Mouse (Mus musculus) left cerebral cortex, postnatal 36 days (tissue): ENCODE measurements around the gene Gtpbp4. TPM values are rescaled to one million over a fixed set of nuclear protein-coding genes. Genes with fewer than 3 reads are reported as not detected.
"Not testable (repeated sequence)": the region's sequence is repeated elsewhere in the genome, so short reads cannot be mapped to it uniquely, and the experiment has no call there.

Experiments
- DNase-seq, 2 experiments: peaks; one replicate each; pipeline ENCODE4 v3.0.0; 2021 to 2022; ENCODE audit warnings: low spot score in 2 of 2, mixed read lengths in 1 of 2
- intact Hi-C: fragments of 180-260 bp; cut with DNase I; formaldehyde crosslinking; loops from one replicate; pipeline ENCODE4 v1.15.1; 2025
- total RNA-seq, 2 experiments: library from RNA; stranded (reverse); gene quantifications; 2 replicates each; pipeline ENCODE4 v1.2.3; 2021

Gtpbp4 gene
- total RNA-seq = 10 to 100 TPM; 36.3 to 37.2 TPM

- intact Hi-C loops = loop anchor here (1.0 to 10.0 kb wide), 3 partner anchors 66 to 111 kb away; partner anchors contain the start of genes Idi1 and Larp4b
- peak; percentile 97 for DNase-seq
Observed at GRCm38 (mm10) chr13:8995990-8996786, at the start of gene Gtpbp4. Gene Gtpbp4 (minus strand): TSS chr13:8996083.

- intact Hi-C loops = no loop called here
- no peak for DNase-seq
Observed at GRCm38 (mm10) chr13:9044731-9045130, 48.8 kb upstream of the Gtpbp4 start.

GRCm38 (mm10) chr13:9043289-9044049 is 47.6 kb upstream of the Gtpbp4 start:
- intact Hi-C loops = no loop called here
- no peak for DNase-seq

- intact Hi-C loops = no loop called here
- DNase-seq = no peak
Observed at GRCm38 (mm10) chr13:9040626-9041025, 44.7 kb upstream of the Gtpbp4 start.

- intact Hi-C loops = no loop called here
- DNase-seq = no peak
Observed at GRCm38 (mm10) chr13:9031996-9032661, 36.2 kb upstream of the Gtpbp4 start.

GRCm38 (mm10) chr13:9030364-9030763 is 34.5 kb upstream of the Gtpbp4 start:
- DNase-seq = no peak
- intact Hi-C loops = no loop called here

- intact Hi-C loops = no loop called here
- no peak for DNase-seq
Observed at GRCm38 (mm10) chr13:9027251-9027650, 31.4 kb upstream of the Gtpbp4 start.

GRCm38 (mm10) chr13:9022623-9023022 is 26.7 kb upstream of the Gtpbp4 start:
- intact Hi-C loops = no loop called here
- DNase-seq = no peak

- intact Hi-C loops = no loop called here
- no peak for DNase-seq
Observed at GRCm38 (mm10) chr13:9021556-9021955, 25.7 kb upstream of the Gtpbp4 start.

GRCm38 (mm10) chr13:9019713-9020112 is 23.8 kb upstream of the Gtpbp4 start:
- no peak for DNase-seq
- intact Hi-C loops = loop anchor here (10.0 kb wide), 1 partner anchor 825 kb away; no protein-coding TSS in a partner anchor

GRCm38 (mm10) chr13:9018974-9019587 is 23.2 kb upstream of the Gtpbp4 start:
- DNase-seq = no peak
- intact Hi-C loops = loop anchor here (10.0 kb wide), 1 partner anchor 826 kb away; no protein-coding TSS in a partner anchor

GRCm38 (mm10) chr13:9017190-9017589 is 21.3 kb upstream of the Gtpbp4 start:
- intact Hi-C loops = loop anchor here (10.0 kb wide), 1 partner anchor 828 kb away; no protein-coding TSS in a partner anchor
- DNase-seq = no peak

GRCm38 (mm10) chr13:9014431-9014830 is 18.5 kb upstream of the Gtpbp4 start:
- DNase-seq = no peak
- intact Hi-C loops = loop anchor here (10.0 kb wide), 1 partner anchor 830 kb away; no protein-coding TSS in a partner anchor

- intact Hi-C loops = loop anchor here (10.0 kb wide), 1 partner anchor 831 kb away; no protein-coding TSS in a partner anchor
- no peak for DNase-seq
Observed at GRCm38 (mm10) chr13:9013483-9013882, 17.6 kb upstream of the Gtpbp4 start.

- DNase-seq = peak; percentile 13 to 54
- intact Hi-C loops = loop anchor here (10.0 kb wide), 1 partner anchor 833 kb away; no protein-coding TSS in a partner anchor
Observed at GRCm38 (mm10) chr13:9011596-9012350, 15.9 kb upstream of the Gtpbp4 start.

GRCm38 (mm10) chr13:9003306-9003705 is 7.4 kb upstream of the Gtpbp4 start:
- intact Hi-C loops = no loop called here
- no peak for DNase-seq

GRCm38 (mm10) chr13:8999464-8999863 is 3.6 kb upstream of the Gtpbp4 start:
- intact Hi-C loops = loop anchor here (5.0 to 10.0 kb wide), 2 partner anchors 63 to 115 kb away; partner anchors contain the start of gene Idi1

GRCm38 (mm10) chr13:8997221-8997620 is 1.3 kb upstream of the Gtpbp4 start:
- intact Hi-C loops = loop anchor here (5.0 to 10.0 kb wide), 2 partner anchors 65 to 112 kb away; partner anchors contain the start of gene Idi1
- not testable (repeated sequence) for DNase-seq

More at GRCm38 (mm10) chr13:8999464-8999863, 3.6 kb upstream of the Gtpbp4 start:
- DNase-seq = no peak
